In genomic region chr5:30518547-30518946, GRCm38 (mm10) we compare ENCODE assay signal across 25 mouse cellular contexts. TPM values are rescaled to one million over a fixed set of nuclear protein-coding genes. Genes with fewer than 3 reads are reported as not detected.
DNase-seq lines count a peak whose midpoint lies in the region; ATAC-seq and TF ChIP-seq lines count a peak whose summit lies in the region.
"Had no signal": no experiment of that assay in that cellular context is flagged by ENCODE, and none has a peak within 500 bp of the region (broad histone marks: within the 10 kb centered on the region; RNA-seq: fewer than 3 reads in every experiment).

No protein-coding gene starts in this region.

- no peaks in the 10 kb centered on the region for H3K27me3 ChIP-seq in heart, embryonic 10.5 days (ENCODE audit: insufficient read depth, poor library complexity, severe bottlenecking)
- H3K27me3 ChIP-seq in heart, adult 2 months (ENCODE audit: control insufficient read depth, insufficient read depth, low read length) = no peaks in the 10 kb centered on the region
- no peaks in the 10 kb centered on the region for H3K27me3 ChIP-seq in lung, embryonic 16.5 days (ENCODE audit: control insufficient read depth, insufficient read depth, low read depth, low read length)
- H3K27me3 ChIP-seq in liver, embryonic 11.5 days (replicated peaks; ENCODE audit: control insufficient read depth, insufficient read depth, low read length) = no peaks in the 10 kb centered on the region
- no peaks in the 10 kb centered on the region for H3K27me3 ChIP-seq in stomach, embryonic 15.5 days (replicated peaks)
- H3K27me3 ChIP-seq: embryonic facial prominence, embryonic 13.5 days; forebrain, embryonic 12.5 days; neural tube, embryonic 15.5 days had no signal

- H3K9me3 ChIP-seq in heart, embryonic 10.5 days = no peaks in the 10 kb centered on the region
- H3K9me3 ChIP-seq in lung, embryonic 16.5 days (ENCODE audit: control insufficient read depth, low read length) = no peaks in the 10 kb centered on the region
- H3K9me3 ChIP-seq in liver, embryonic 11.5 days (ENCODE audit: control insufficient read depth, low read length) = no peaks in the 10 kb centered on the region
- H3K9me3 ChIP-seq in stomach, embryonic 15.5 days = no peaks in the 10 kb centered on the region
- H3K9me3 ChIP-seq: embryonic facial prominence, embryonic 13.5 days; forebrain, embryonic 12.5 days; megakaryocyte, embryonic 14.5 days; neural tube, embryonic 15.5 days had no signal

- H3K4me3 ChIP-seq in heart, embryonic 10.5 days = no peak overlapping the region
- no peak overlapping the region for H3K4me3 ChIP-seq in heart, adult 2 months
- no peak overlapping the region for H3K4me3 ChIP-seq in lung, embryonic 16.5 days (ENCODE audit: low read length)
- H3K4me3 ChIP-seq in liver, embryonic 11.5 days (ENCODE audit: low read depth, low read length) = no peak overlapping the region
- H3K4me3 ChIP-seq in stomach, embryonic 15.5 days (replicated peaks) = no peak overlapping the region
- H3K4me3 ChIP-seq: embryonic facial prominence, embryonic 13.5 days; forebrain, embryonic 12.5 days; layer of hippocampus, adult 2 months; left cerebral cortex, adult 2 months; megakaryocyte, embryonic 14.5 days; neural tube, embryonic 15.5 days had no signal

- no peak for TF ChIP-seq EP300 in heart, adult 2 months (IDR thresholded peaks at IDR 0.05; ENCODE audit: insufficient read depth, low read depth, low read length)

- DNase-seq in heart, embryonic 10.5 days (ENCODE audit: low spot score) = no peak
- DNase-seq in heart, adult 2 months = no peak
- DNase-seq in lung, postnatal 10 days = no peak
- DNase-seq in liver, embryonic 11.5 days (ENCODE audit: low spot score) = no peak
- no peak for DNase-seq in ovary, postnatal 14 days (ENCODE audit: low spot score)
- no peak for DNase-seq in right cerebral cortex, adult 2 months (ENCODE audit: low spot score in 2 of 2)
- DNase-seq: cerebellum, adult 11-12 months; heart, postnatal 4 days; retina, postnatal 1 day; thymus, postnatal 4 days had no signal

- intact Hi-C loops in heart, adult 2 months (cut with DNase I) = loop anchor here (5.0 kb wide), 1 partner anchor 69 kb away; the partner anchor contains the start of gene Kcnk3

- H3K4me1 ChIP-seq in heart, embryonic 10.5 days = peaks cover 20% of the 10 kb centered on the region
- no peaks in the 10 kb centered on the region for H3K4me1 ChIP-seq in heart, adult 2 months (ENCODE audit: control insufficient read depth, insufficient read depth, low read length)
- peaks cover 16% of the 10 kb centered on the region for H3K4me1 ChIP-seq in lung, embryonic 16.5 days (replicated peaks; ENCODE audit: control insufficient read depth, insufficient read depth, low read length)
- peaks cover 27% of the 10 kb centered on the region for H3K4me1 ChIP-seq in liver, embryonic 11.5 days (replicated peaks; ENCODE audit: control insufficient read depth, insufficient read depth, low read length)
- peaks cover 24% of the 10 kb centered on the region for H3K4me1 ChIP-seq in stomach, embryonic 15.5 days

- H3K79me2 ChIP-seq in heart, adult 2 months (replicated peaks; ENCODE audit: control insufficient read depth, insufficient read depth, low read length) = no peaks in the 10 kb centered on the region

- no peak for TF ChIP-seq CTCF in heart, adult 2 months (IDR thresholded peaks at IDR 0.05)

- H3K36me3 ChIP-seq in heart, embryonic 10.5 days = no peaks in the 10 kb centered on the region
- H3K36me3 ChIP-seq in heart, adult 2 months (ENCODE audit: control insufficient read depth, insufficient read depth, low read length) = no peaks in the 10 kb centered on the region
- no peaks in the 10 kb centered on the region for H3K36me3 ChIP-seq in lung, embryonic 16.5 days (ENCODE audit: control insufficient read depth, insufficient read depth, low read length)
- H3K36me3 ChIP-seq in liver, embryonic 11.5 days (ENCODE audit: control insufficient read depth, insufficient read depth, low read length) = no peaks in the 10 kb centered on the region
- no peaks in the 10 kb centered on the region for H3K36me3 ChIP-seq in stomach, embryonic 15.5 days
- H3K36me3 ChIP-seq: embryonic facial prominence, embryonic 13.5 days; forebrain, embryonic 12.5 days; neural tube, embryonic 15.5 days had no signal

- no peak for TF ChIP-seq POLR2A in heart, adult 2 months (IDR thresholded peaks at IDR 0.05; ENCODE audit: insufficient read depth, low read depth, low read length)

- ATAC-seq in lung, embryonic 16.5 days (ENCODE audit: low read depth) = no peak
- peak; percentile 93 for ATAC-seq in liver, embryonic 11.5 days (replicated peaks; ENCODE audit: low FRiP score)
- no peak; the same call in 1 of the 2 replicates for ATAC-seq in stomach, embryonic 15.5 days (ENCODE audit: insufficient read depth, low FRiP score, low read depth)
- ATAC-seq: activated CD4-positive, CD25-positive, alpha-beta regulatory T cell, adult 4 months had no signal

- 62% methylated on average over 6 of the region's 6 CpGs for WGBS in heart, embryonic 10.5 days
- WGBS in heart, adult 2 months = 74% methylated on average over 6 of the region's 6 CpGs
- WGBS in lung, embryonic 16.5 days = 54% methylated on average over 6 of the region's 6 CpGs
- 49% methylated on average over 6 of the region's 6 CpGs for WGBS in liver, embryonic 11.5 days
- WGBS in stomach, embryonic 15.5 days = 66% methylated on average over 6 of the region's 6 CpGs

- H3K9ac ChIP-seq in heart, adult 2 months (ENCODE audit: low read depth, low read length) = no peak overlapping the region
- H3K9ac ChIP-seq in lung, embryonic 16.5 days (ENCODE audit: low read length) = no peak overlapping the region
- H3K9ac ChIP-seq in liver, embryonic 11.5 days (ENCODE audit: low read depth, low read length) = 0 out of 2 replicates have a peak overlapping the region, but pooled peaks have one; percentile 43
- no peak overlapping the region for H3K9ac ChIP-seq in stomach, embryonic 15.5 days
- H3K9ac ChIP-seq: embryonic facial prominence, embryonic 13.5 days; forebrain, embryonic 12.5 days; neural tube, embryonic 15.5 days had no signal

- no peak overlapping the region for H3K4me2 ChIP-seq in lung, embryonic 16.5 days (ENCODE audit: low read depth, low read length)
- H3K4me2 ChIP-seq in liver, embryonic 11.5 days = 0 out of 2 replicates have a peak overlapping the region, but pooled peaks have one; percentile 19
- H3K4me2 ChIP-seq in stomach, embryonic 15.5 days = no peak overlapping the region
- H3K4me2 ChIP-seq: embryonic facial prominence, embryonic 13.5 days; forebrain, embryonic 12.5 days; neural tube, embryonic 15.5 days had no signal

- H3K27ac ChIP-seq in heart, embryonic 10.5 days = peak overlapping the region; percentile 62
- H3K27ac ChIP-seq in heart, adult 2 months = no peak overlapping the region
- peak overlapping the region; percentile 67 for H3K27ac ChIP-seq in lung, embryonic 16.5 days (ENCODE audit: low read length)
- peak overlapping the region; percentile 76 for H3K27ac ChIP-seq in liver, embryonic 11.5 days (ENCODE audit: low read depth, low read length)
- H3K27ac ChIP-seq in stomach, embryonic 15.5 days = peak overlapping the region; percentile 75
- H3K27ac ChIP-seq: embryonic facial prominence, embryonic 13.5 days; forebrain, embryonic 12.5 days; layer of hippocampus, adult 2 months; left cerebral cortex, adult 2 months; neural tube, embryonic 15.5 days had no signal

RNA-seq across cellular contexts. Expression of gene Cib4, which starts 27.1 kb away (rescaled TPM):
- not detected in 2 replicates for polyA plus RNA-seq in heart, embryonic 10.5 days (2016; fragmentation: Nextera tagmentation; extraction: Ambion mirVana)
- total RNA-seq in heart, adult 2 months (2021) = not detected
- 0.56 TPM in 1 of 2 replicates, not detected in the other for polyA plus RNA-seq in heart, adult 2 months (2012; rRNA removed)
- polyA plus RNA-seq in lung, embryonic 16.5 days (2015; fragmentation: Nextera tagmentation; extraction: Ambion mirVana) = not detected in 2 replicates
- not detected in 2 replicates for polyA plus RNA-seq in liver, embryonic 11.5 days (2014; fragmentation: Nextera tagmentation; extraction: Ambion mirVana)
- not detected in 2 replicates for polyA plus RNA-seq in stomach, embryonic 15.5 days (2015; fragmentation: Nextera tagmentation; extraction: Ambion mirVana)
- total RNA-seq: granulocyte monocyte progenitor cell, adult 5-6 weeks; heart, postnatal 4 days; layer of hippocampus, adult 2 months; left cerebral cortex, adult 2 months; liver, adult 2 months had no signal
- polyA plus RNA-seq: activated CD4-positive, CD25-positive, alpha-beta regulatory T cell, adult 4 months; cortical plate, adult 2 months; embryonic facial prominence, embryonic 13.5 days; forebrain, embryonic 12.5 days; kidney, embryonic 16.5 days; liver, adult 2 months; neural tube, embryonic 15.5 days; small intestine, adult 2 months had no signal

RNA-seq across cellular contexts. Expression of gene 1700001C02Rik, which starts 52.7 kb away (rescaled TPM):
- not detected in 2 replicates for polyA plus RNA-seq in heart, embryonic 10.5 days (2016; fragmentation: Nextera tagmentation; extraction: Ambion mirVana)
- total RNA-seq in heart, adult 2 months (2021) = not detected
- 0.97 and 2.6 TPM in 2 replicates for polyA plus RNA-seq in heart, adult 2 months (2012; rRNA removed)
- 7.9 and 13.3 TPM in 2 replicates for polyA plus RNA-seq in lung, embryonic 16.5 days (2015; fragmentation: Nextera tagmentation; extraction: Ambion mirVana)
- not detected in 2 replicates for polyA plus RNA-seq in liver, embryonic 11.5 days (2014; fragmentation: Nextera tagmentation; extraction: Ambion mirVana)
- 0.27 TPM in 1 of 2 replicates, not detected in the other for polyA plus RNA-seq in stomach, embryonic 15.5 days (2015; fragmentation: Nextera tagmentation; extraction: Ambion mirVana)
- total RNA-seq: adrenal gland, postnatal 36 days; granulocyte monocyte progenitor cell, adult 5-6 weeks; heart, postnatal 4 days; left cerebral cortex, adult 2 months; liver, adult 2 months had no signal
- polyA plus RNA-seq: activated CD4-positive, CD25-positive, alpha-beta regulatory T cell, adult 4 months; embryonic facial prominence, embryonic 13.5 days; forebrain, embryonic 12.5 days; kidney, embryonic 16.5 days; liver, adult 2 months; small intestine, adult 2 months had no signal

RNA-seq across cellular contexts. Expression of gene Otof, which starts 56.8 kb away (rescaled TPM):
- 0.15 and 0.21 TPM in 2 replicates for polyA plus RNA-seq in heart, embryonic 10.5 days (2016; fragmentation: Nextera tagmentation; extraction: Ambion mirVana)
- not detected for total RNA-seq in heart, adult 2 months (2021)
- polyA plus RNA-seq in heart, adult 2 months (2012; rRNA removed) = 0.06 TPM in 2 replicates
- 0.68 and 0.84 TPM in 2 replicates for polyA plus RNA-seq in lung, embryonic 16.5 days (2015; fragmentation: Nextera tagmentation; extraction: Ambion mirVana)
- 0.05 and 0.18 TPM in 2 replicates for polyA plus RNA-seq in liver, embryonic 11.5 days (2014; fragmentation: Nextera tagmentation; extraction: Ambion mirVana)
- 0.37 and 0.40 TPM in 2 replicates for polyA plus RNA-seq in stomach, embryonic 15.5 days (2015; fragmentation: Nextera tagmentation; extraction: Ambion mirVana)
- total RNA-seq: granulocyte monocyte progenitor cell, adult 5-6 weeks; liver, adult 2 months had no signal
- polyA plus RNA-seq: activated CD4-positive, CD25-positive, alpha-beta regulatory T cell, adult 4 months had no signal
